Mouse (Mus musculus) G1E (cell line): ENCODE measurements around the gene E2f4.

Source experiments
- CTCF ChIP-seq: IDR thresholded peaks from 2 replicates; pipeline ENCODE4 v1.5.1; 2012; ENCODE audit warnings: low read depth, low read length, inconsistent platforms, mixed read lengths
- GATA1 ChIP-seq: IDR thresholded peaks from 2 replicates; pipeline ENCODE4 v1.6.1; 2012; ENCODE audit warnings: borderline replicate concordance, low read length, inconsistent platforms, mixed read lengths
- GATA2 ChIP-seq: IDR thresholded peaks from 2 replicates; pipeline ENCODE4 v1.6.1; 2012; ENCODE audit warnings: low read depth, low read length, inconsistent platforms, borderline replicate concordance
- TAL1 ChIP-seq: conservative IDR thresholded peaks from 2 replicates; pipeline ENCODE4 v1.6.1; 2012; ENCODE audit warnings: low read depth, low read length, inconsistent platforms, mixed read lengths

DNA sequence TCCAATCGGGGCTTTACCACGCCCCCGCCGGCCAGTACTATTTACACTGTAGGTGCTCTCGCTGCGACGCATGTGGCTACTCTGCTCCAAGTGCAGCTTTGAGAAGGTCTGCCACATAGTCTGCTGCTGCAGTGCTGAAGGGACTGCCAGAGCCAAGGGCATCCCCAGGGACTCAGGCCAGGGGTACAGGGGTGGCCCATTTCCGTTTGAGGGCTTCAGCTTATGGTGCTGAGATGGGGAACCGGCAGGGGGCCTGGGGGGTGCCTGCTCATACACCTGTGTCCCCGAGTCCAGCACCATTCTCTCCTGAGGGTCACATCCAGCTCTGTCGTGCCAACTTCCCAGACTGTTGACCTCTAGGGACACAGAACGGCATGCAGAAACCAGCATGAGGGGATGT is 11.9 kb upstream of the E2f4 start:
- no peak for TF ChIP-seq CTCF
- no peak for TF ChIP-seq TAL1
- no peak for TF ChIP-seq GATA1
- TF ChIP-seq GATA2 = no peak
